Mouse (Mus musculus): ENCODE measurements at regions not wholly inside any gene's neighbourhood (a gene's known extent, or its start where the extent isn't known, plus 50 kb on each side); places are given as distances from the start of the nearest gene placed in this dataset.

- peak in 1 of 2 experiments; percentile 22 for DNase-seq (ENCODE audit: low spot score in 2 of 2)
Measured at GRCm38 (mm10) chr15:85660528-85661392, 74.0 kb upstream of the Ppara start.

DNA sequence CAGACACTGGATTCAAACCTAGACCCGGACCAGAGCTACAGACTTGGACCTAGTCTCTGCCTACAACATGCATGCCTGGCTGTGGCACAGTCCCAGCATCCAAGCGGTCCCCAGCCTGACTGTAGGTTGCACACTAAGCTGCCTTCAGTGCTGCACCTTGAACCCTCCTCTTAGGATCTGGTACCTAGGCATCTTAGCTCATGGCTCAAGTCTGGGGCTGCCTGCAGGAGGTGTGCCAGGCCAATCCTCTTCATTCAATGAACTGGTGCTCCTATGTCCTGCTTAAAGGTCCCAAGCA is 73.4 kb upstream of the Ppara start:
- DNase-seq (ENCODE audit: low spot score in 2 of 2) = no peak

- no peak for DNase-seq (ENCODE audit: low spot score in 2 of 2)
Measured at GRCm38 (mm10) chr15:85661771-85662170, 73.0 kb upstream of the Ppara start.

DNA sequence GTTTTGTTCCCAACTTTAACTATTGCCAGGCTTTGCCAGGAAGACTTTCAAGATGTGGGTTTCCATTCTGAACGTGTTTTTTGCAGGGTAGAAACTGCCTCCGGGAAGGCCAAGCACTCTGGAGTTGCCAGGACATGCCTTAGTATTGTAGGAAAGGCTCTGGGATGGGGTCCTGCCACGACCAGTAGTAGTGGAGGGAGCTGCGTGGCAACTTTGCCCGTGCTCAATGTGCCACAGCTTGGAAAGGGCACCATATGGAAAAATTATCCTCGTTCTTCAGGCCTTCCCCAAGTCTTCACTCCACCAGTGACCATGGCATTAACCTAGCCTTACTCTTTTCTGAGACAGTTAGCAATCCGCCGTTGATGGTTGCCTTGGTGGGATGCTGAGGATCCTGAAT is 72.5 kb upstream of the Ppara start:
- DNase-seq (ENCODE audit: low spot score in 2 of 2) = peak in 1 of 2 experiments; percentile 21

- peak in 1 of 2 experiments; percentile 18 for DNase-seq (ENCODE audit: low spot score in 2 of 2)
Measured at GRCm38 (mm10) chr15:85662673-85663072, 72.1 kb upstream of the Ppara start.

GRCm38 (mm10) chr15:85663757-85664431 is 70.9 kb upstream of the Ppara start:
- DNase-seq (ENCODE audit: low spot score in 2 of 2) = no peak

DNA sequence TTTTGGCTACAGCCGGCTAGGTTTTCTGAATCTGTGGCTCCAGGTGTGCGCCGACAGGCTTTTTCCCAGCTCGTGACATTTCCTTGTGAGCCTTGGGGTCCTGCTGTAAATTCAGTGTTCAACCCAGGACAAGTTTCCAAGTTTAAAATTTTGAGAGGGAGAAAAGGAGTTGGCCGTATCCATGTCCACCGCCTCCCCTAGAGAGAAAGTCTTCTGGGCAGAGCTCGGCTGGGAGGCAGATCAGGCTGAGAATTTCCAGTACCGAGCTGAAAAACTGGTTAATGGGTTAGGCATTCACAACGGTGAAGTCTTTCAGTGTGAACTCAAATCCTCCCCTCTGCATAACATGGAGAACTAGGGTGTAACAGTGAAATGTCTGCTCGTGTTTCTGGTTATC is 70.4 kb upstream of the Ppara start:
- DNase-seq (ENCODE audit: low spot score in 2 of 2) = peak in 1 of 2 experiments; percentile 64

GRCm38 (mm10) chr15:85665181-85665821 is 69.5 kb upstream of the Ppara start:
- DNase-seq (ENCODE audit: low spot score in 2 of 2) = no peak

- DNase-seq (ENCODE audit: low spot score in 2 of 2) = peak in 1 of 2 experiments; percentile 68
Measured at GRCm38 (mm10) chr15:85666496-85666895, 68.3 kb upstream of the Ppara start.

DNA sequence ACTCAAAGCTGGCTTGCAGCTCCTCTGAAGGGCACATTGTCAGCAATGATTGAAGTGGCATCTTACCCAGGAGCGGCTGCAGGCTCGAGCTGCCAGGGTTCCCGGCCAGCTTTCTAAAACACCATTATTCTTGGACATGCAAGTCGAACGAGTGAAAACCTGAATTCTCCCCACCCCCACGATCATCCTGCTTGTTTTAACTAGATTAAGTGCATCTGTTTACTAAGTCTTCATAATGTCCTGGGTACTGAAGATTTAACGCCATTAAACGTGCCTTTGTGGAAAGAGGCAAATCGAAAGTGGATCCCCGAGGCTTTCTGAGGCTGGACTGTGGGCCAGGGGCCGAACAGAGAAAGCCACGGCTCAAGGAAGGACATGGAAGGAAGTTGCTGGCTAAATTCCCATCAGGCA is 67.4 kb upstream of the Ppara start:
- peak; percentile 73 to 87 for DNase-seq (ENCODE audit: low spot score in 2 of 2)

DNA sequence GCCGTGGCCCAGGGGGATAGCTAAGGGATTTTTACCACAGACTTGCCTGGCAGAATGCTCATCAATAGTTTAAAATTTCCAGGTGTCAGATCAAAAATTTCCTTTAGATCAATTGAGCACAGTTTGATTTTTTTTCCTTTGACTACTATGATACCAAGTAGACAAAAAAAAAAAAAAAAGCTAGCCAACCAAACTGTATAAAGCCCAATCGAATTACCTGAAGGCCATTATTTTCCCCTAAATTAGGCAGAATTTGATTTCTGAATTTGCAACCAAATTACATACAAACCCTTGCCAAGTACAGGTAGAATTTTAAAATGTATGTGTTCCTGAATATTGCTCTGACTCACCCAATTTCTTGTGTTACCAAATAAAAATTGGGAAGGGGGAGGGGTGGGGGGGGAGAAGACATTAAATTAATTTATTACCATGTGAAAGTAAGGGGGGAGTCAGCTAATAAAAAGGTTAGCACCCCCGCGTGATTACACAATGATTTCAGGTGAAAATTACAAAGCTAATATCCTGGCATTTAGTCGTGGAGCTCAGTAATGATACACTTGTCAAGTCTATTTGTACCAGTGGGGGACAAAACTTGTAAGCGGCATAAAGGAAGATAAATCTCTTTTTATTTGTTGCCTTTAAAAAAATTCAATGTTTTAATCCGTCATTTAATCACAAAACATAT is 66.7 kb upstream of the Ppara start:
- no peak for DNase-seq (ENCODE audit: low spot score in 2 of 2)

DNA sequence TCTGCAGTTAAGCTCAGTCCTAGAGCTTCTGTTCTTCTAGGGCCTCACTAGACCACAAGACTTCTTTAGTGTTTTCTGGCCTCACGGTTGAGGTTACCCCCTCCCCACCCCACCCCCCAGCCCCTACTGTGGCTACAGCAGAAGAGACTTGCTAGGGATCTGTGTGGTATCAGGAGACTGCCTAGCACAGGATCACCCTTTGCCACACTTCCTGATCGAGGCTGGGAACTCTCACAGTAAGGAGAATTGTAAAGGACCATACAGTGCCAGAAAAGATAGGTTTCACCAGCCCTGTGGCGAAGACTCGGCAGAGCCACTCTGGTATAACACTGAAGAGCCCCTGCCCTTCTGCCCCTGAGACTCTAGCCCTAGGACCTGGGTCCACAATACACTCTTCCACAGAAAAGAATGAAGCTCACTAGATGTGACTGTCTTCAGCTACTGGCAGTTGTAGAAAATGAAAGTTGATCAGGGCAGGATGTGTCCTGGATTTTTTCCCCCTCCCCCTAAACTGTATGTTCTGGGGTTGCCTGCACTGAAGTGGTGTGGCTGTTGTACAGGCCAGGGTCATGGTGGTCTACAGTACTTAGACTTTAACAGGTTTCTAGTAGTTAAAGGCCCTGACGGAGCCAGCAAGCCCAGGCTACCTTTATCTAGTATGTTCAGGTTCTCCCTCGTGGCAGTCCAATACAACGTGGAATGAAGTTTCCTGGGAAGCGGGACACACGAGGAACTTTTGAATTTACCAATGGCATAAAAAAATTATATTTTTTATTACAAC is 65.7 kb upstream of the Ppara start:
- DNase-seq (ENCODE audit: low spot score in 2 of 2) = peak in 1 of 2 experiments; percentile 61

- DNase-seq (ENCODE audit: low spot score in 2 of 2) = peak; percentile 86 to 91
Measured at GRCm38 (mm10) chr15:85669652-85670175, 65.1 kb upstream of the Ppara start.

DNA sequence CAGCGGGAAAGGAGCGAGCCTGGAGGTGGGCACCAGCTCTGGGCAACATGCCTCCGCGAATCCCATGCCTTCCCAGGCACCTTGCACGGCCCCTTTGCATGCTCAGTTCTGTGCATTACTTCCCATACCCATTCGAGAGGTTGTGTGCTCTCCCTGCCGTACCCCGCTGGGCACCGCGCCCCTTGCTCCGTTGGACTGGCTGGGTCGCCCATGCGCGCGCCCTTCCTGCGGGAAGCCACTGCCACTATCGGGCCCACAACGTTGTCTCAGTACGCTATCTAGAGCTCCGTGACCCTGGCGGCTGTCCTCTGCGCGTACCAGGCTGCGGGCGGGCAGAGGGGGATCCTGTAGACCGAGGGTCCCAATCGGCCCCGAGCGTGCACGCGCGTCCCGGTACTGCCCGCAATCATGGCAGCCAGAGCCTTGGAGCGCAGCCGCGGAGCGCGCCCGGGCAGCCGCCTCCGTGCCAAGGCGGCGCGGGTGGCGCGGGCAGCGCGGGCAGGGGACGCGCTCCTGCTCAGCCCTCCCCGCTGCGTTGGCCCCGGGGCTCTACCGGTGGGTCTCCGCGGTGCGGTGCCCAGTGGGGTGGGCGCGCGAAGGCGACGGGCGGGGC is 64.5 kb upstream of the Ppara start:
- DNase-seq (ENCODE audit: low spot score in 2 of 2) = peak; percentile 87

- DNase-seq (ENCODE audit: low spot score in 2 of 2) = peak; percentile 93
Measured at GRCm38 (mm10) chr15:85670789-85671700, 63.7 kb upstream of the Ppara start.

GRCm38 (mm10) chr15:85671701-85672191 is 63.0 kb upstream of the Ppara start:
- no peak for DNase-seq (ENCODE audit: low spot score in 2 of 2)

GRCm38 (mm10) chr15:85672376-85672775 is 62.4 kb upstream of the Ppara start:
- DNase-seq (ENCODE audit: low spot score in 2 of 2) = no peak

- DNase-seq (ENCODE audit: low spot score in 2 of 2) = no peak
Measured at GRCm38 (mm10) chr15:85672931-85673330, 61.9 kb upstream of the Ppara start.

- no peak for DNase-seq (ENCODE audit: low spot score in 2 of 2)
Measured at GRCm38 (mm10) chr15:85673506-85673905, 61.3 kb upstream of the Ppara start.

Data from layer of hippocampus, postnatal 14 days (tissue).